Mouse (Mus musculus) hindbrain, embryonic 13.5 days (tissue): Measurements from ENCODE around the gene Slc25a44. TPM values are rescaled to one million over a fixed set of nuclear protein-coding genes. Genes with fewer than 3 reads are reported as not detected.
"Not testable (repeated sequence)": the region's sequence is repeated elsewhere in the genome, so short reads cannot be mapped to it uniquely, and the experiment has no call there.

Source experiments
- ATAC-seq: fragments of 200-750 bp; cut with Nextera tagmentation; 2 replicates; pipeline ENCODE4 v1.8.0; 2017; ENCODE audit warnings: moderate TSS enrichment; ENCODE audit not compliant: low FRiP score
- H3K27ac ChIP-seq: fragments of 300-500 bp; sonication (generic); 2 replicates; pipeline ENCODE4 v1.5.1; 2015; ENCODE audit warnings: inconsistent platforms, mild to moderate bottlenecking, moderate library complexity
- H3K27me3 ChIP-seq: fragments of 300-500 bp; sonication (generic); 2 replicates; pipeline ENCODE4 v1.6.1; 2015; ENCODE audit warnings: mild to moderate bottlenecking, inconsistent platforms
- H3K36me3 ChIP-seq: fragments of 300-500 bp; sonication (generic); 2 replicates; pipeline ENCODE4 v1.6.1; 2015; ENCODE audit warnings: mild to moderate bottlenecking, inconsistent platforms
- H3K4me1 ChIP-seq: fragments of 300-500 bp; sonication (generic); replicated peaks from 2 replicates; pipeline ENCODE4 v1.6.1; 2015; ENCODE audit warnings: inconsistent platforms
- H3K4me2 ChIP-seq: fragments of 300-500 bp; sonication (generic); 2 replicates; pipeline ENCODE4 v1.6.1; 2015; ENCODE audit warnings: inconsistent platforms, mild to moderate bottlenecking, moderate library complexity
- H3K4me3 ChIP-seq: fragments of 300-500 bp; sonication (generic); 2 replicates; pipeline ENCODE4 v1.5.1; 2015; ENCODE audit warnings: mild to moderate bottlenecking, inconsistent platforms
- H3K9ac ChIP-seq: fragments of 300-500 bp; sonication (generic); 2 replicates; pipeline ENCODE4 v1.6.1; 2015; ENCODE audit warnings: mild to moderate bottlenecking, inconsistent platforms
- H3K9me3 ChIP-seq: fragments of 300-500 bp; sonication (generic); 2 replicates; pipeline ENCODE4 v1.6.1; 2016; ENCODE audit warnings: inconsistent platforms
- WGBS: fragments of 180-500 bp; shearing (Covaris S2); methylation state at CpG from one replicate; pipeline ENCODE4 v1.1.7; 2015; 5-methylcytosine and 5-hydroxymethylcytosine counted together
- polyA plus RNA-seq: library from polyadenylated mRNA; unstranded; fragments of >200 nt; fragmentation: Nextera tagmentation; extraction: Ambion mirVana; gene quantifications from 2 replicates; pipeline ENCODE4 v1.2.1, GENCODE M21; 2015

The Slc25a44 gene
- polyA plus RNA-seq, 1 experiment from 2014 or later, result 32.5 TPM

GRCm38 (mm10) chr3:88407090-88407489 is 17.8 kb downstream of the Slc25a44 start:
- Histone ChIP-seq H3K4me2 (no peak overlapping the region), H3K9me3 (no peaks in the 10 kb centered on the region), H3K4me3 (no peak overlapping the region), H3K9ac (0 out of 2 replicates have a peak overlapping the region, but pooled peaks have one; percentile 83), H3K27me3 (no peaks in the 10 kb centered on the region), H3K36me3 (peaks cover 12% of the 10 kb centered on the region), H3K27ac (no peak overlapping the region), H3K4me1 (peaks cover 27% of the 10 kb centered on the region)
- whole genome bisulfite sequencing, result 0% methylated on average over 2 of the region's 2 CpGs
- 0 out of 2 replicates have a peak, but pooled peaks have one; percentile 21 for ATAC-seq

- Histone ChIP-seq H3K27me3 (no peaks in the 10 kb centered on the region), H3K4me1 (peaks cover 5% of the 10 kb centered on the region), H3K36me3 (peaks cover 4% of the 10 kb centered on the region; the same call in 1 of the 2 replicates), H3K9me3 (no peaks in the 10 kb centered on the region), H3K9ac (no peak overlapping the region), H3K4me2 (no peak overlapping the region), H3K27ac (no peak overlapping the region), H3K4me3 (no peak overlapping the region)
- 95% methylated on average over 10 of the region's 10 CpGs for WGBS
- ATAC-seq, result no peak
Measured at GRCm38 (mm10) chr3:88403522-88404230, 21.3 kb downstream of the Slc25a44 start.

- ATAC-seq, result no peak
- WGBS, result 53% methylated on average over 2 of the region's 2 CpGs
Measured at GRCm38 (mm10) chr3:88398666-88399065, 26.3 kb downstream of the Slc25a44 start.

GRCm38 (mm10) chr3:88395742-88396141 is 29.2 kb downstream of the Slc25a44 start:
- no peaks in the 10 kb centered on the region for H3K4me1 ChIP-seq
- no peak overlapping the region for H3K9ac ChIP-seq
- ATAC-seq, result no peak
- H3K27ac ChIP-seq, result no peak overlapping the region
- WGBS, result 96% methylated on average over 8 of the region's 8 CpGs
- H3K4me2 ChIP-seq, result no peak overlapping the region
- peaks cover 10% of the 10 kb centered on the region for H3K36me3 ChIP-seq
- no peaks in the 10 kb centered on the region for H3K27me3 ChIP-seq
- no peaks in the 10 kb centered on the region for H3K9me3 ChIP-seq
- no peak overlapping the region for H3K4me3 ChIP-seq

More at GRCm38 (mm10) chr3:88398666-88399065, 26.3 kb downstream of the Slc25a44 start:
- no peaks in the 10 kb centered on the region for H3K4me1 ChIP-seq
- H3K36me3 ChIP-seq, result peaks cover 10% of the 10 kb centered on the region
- H3K9ac ChIP-seq, result no peak overlapping the region
- H3K4me2 ChIP-seq, result no peak overlapping the region
- H3K27ac ChIP-seq, result no peak overlapping the region
- no peaks in the 10 kb centered on the region for H3K27me3 ChIP-seq
- no peak overlapping the region for H3K4me3 ChIP-seq
- no peaks in the 10 kb centered on the region for H3K9me3 ChIP-seq

- H3K4me1 ChIP-seq, result no peaks in the 10 kb centered on the region
- H3K36me3 ChIP-seq, result peaks cover 10% of the 10 kb centered on the region
- no peak for ATAC-seq
- no peak overlapping the region for H3K27ac ChIP-seq
- no peaks in the 10 kb centered on the region for H3K27me3 ChIP-seq
- WGBS, result 97% methylated on average over 6 of the region's 6 CpGs
- no peak overlapping the region for H3K4me3 ChIP-seq
- H3K4me2 ChIP-seq, result no peak overlapping the region
- no peaks in the 10 kb centered on the region for H3K9me3 ChIP-seq
- H3K9ac ChIP-seq, result no peak overlapping the region
Measured at GRCm38 (mm10) chr3:88395288-88395687, 29.7 kb downstream of the Slc25a44 start.

- 90% methylated on average over 9 of the region's 9 CpGs for WGBS
- H3K36me3 ChIP-seq, result peaks cover 6% of the 10 kb centered on the region
- no peak overlapping the region for H3K4me3 ChIP-seq
- H3K27me3 ChIP-seq, result no peaks in the 10 kb centered on the region
- H3K9ac ChIP-seq, result no peak overlapping the region
- H3K4me1 ChIP-seq, result no peaks in the 10 kb centered on the region
- no peak for ATAC-seq
- no peak overlapping the region for H3K27ac ChIP-seq
- H3K4me2 ChIP-seq, result no peak overlapping the region
- no peaks in the 10 kb centered on the region for H3K9me3 ChIP-seq
Measured at GRCm38 (mm10) chr3:88393776-88394375, 31.1 kb downstream of the Slc25a44 start.

GRCm38 (mm10) chr3:88384364-88384763 is 40.6 kb downstream of the Slc25a44 start, which contains the start of gene Bglap:
TSS of gene Bglap (minus strand) at chr3:88384464.
- H3K9ac ChIP-seq, result no peak within 1 kb of the TSS
- ATAC-seq, result no peak

GRCm38 (mm10) chr3:88382383-88382782 is 42.6 kb downstream of the Slc25a44 start:
- not testable (repeated sequence) for H3K27me3 ChIP-seq, H3K9me3 ChIP-seq, H3K27ac ChIP-seq, H3K4me3 ChIP-seq, H3K4me1 ChIP-seq, H3K36me3 ChIP-seq, H3K9ac ChIP-seq, H3K4me2 ChIP-seq
- peak; percentile 40; the same call in 1 of the 2 replicates for ATAC-seq
- 50% methylated on average over 3 of the region's 7 CpGs for WGBS

More at GRCm38 (mm10) chr3:88384364-88384763, 40.6 kb downstream of the Slc25a44 start, which contains the start of gene Bglap:
- H3K4me3 ChIP-seq, result no peak within 1 kb of the TSS
- H3K36me3 ChIP-seq, result no peaks in the 10 kb centered on the region
- H3K4me2 ChIP-seq, result no peak within 1 kb of the TSS
- H3K27me3 ChIP-seq, result no peaks in the 10 kb centered on the region
- H3K4me1 ChIP-seq, result peaks cover 7% of the 10 kb centered on the region; the same call in 1 of the 2 replicates
- H3K27ac ChIP-seq, result no peak within 1 kb of the TSS
- H3K9me3 ChIP-seq, result no peaks in the 10 kb centered on the region
- WGBS, result 81% methylated on average over 5 of the region's 5 CpGs

- H3K4me1 ChIP-seq, H3K27me3 ChIP-seq, H3K36me3 ChIP-seq, H3K9me3 ChIP-seq: not testable (repeated sequence)
- Histone ChIP-seq H3K9ac (peak overlapping the region; percentile 56; the same call in 1 of the 2 replicates), H3K4me3 (peak overlapping the region; percentile 29), H3K4me2 (peak overlapping the region; percentile 47), H3K27ac (peak overlapping the region; percentile 85)
- ATAC-seq, result peak; percentile 88
- WGBS, result 7% methylated on average over 20 of the region's 22 CpGs
Measured at GRCm38 (mm10) chr3:88381389-88382315, 43.3 kb downstream of the Slc25a44 start.

- not testable (repeated sequence) for H3K9me3 ChIP-seq, H3K27ac ChIP-seq, H3K4me2 ChIP-seq, H3K27me3 ChIP-seq, H3K36me3 ChIP-seq, ATAC-seq, H3K4me3 ChIP-seq, H3K9ac ChIP-seq
- peaks cover 14% of the 10 kb centered on the region for H3K4me1 ChIP-seq
- 83% methylated on average over 5 of the region's 5 CpGs for WGBS
Measured at GRCm38 (mm10) chr3:88378599-88378998, 46.3 kb downstream of the Slc25a44 start, which contains the start of gene Bglap2. TSS of gene Bglap2 (minus strand) at chr3:88378699.

- peak overlapping the region; percentile 79 for H3K27ac ChIP-seq
- not testable (repeated sequence) for H3K36me3 ChIP-seq, H3K9ac ChIP-seq, H3K9me3 ChIP-seq, H3K4me3 ChIP-seq, H3K27me3 ChIP-seq
- H3K4me2 ChIP-seq, result peak overlapping the region; percentile 37
- ATAC-seq, result peak; percentile 25; the same call in 1 of the 2 replicates
- H3K4me1 ChIP-seq, result peaks cover 11% of the 10 kb centered on the region
- WGBS, result 23% methylated on average over 5 of the region's 7 CpGs
Measured at GRCm38 (mm10) chr3:88376644-88377043, 48.3 kb downstream of the Slc25a44 start.
